Mouse (Mus musculus): ENCODE measurements around the gene Ppp1r36.

DNA sequence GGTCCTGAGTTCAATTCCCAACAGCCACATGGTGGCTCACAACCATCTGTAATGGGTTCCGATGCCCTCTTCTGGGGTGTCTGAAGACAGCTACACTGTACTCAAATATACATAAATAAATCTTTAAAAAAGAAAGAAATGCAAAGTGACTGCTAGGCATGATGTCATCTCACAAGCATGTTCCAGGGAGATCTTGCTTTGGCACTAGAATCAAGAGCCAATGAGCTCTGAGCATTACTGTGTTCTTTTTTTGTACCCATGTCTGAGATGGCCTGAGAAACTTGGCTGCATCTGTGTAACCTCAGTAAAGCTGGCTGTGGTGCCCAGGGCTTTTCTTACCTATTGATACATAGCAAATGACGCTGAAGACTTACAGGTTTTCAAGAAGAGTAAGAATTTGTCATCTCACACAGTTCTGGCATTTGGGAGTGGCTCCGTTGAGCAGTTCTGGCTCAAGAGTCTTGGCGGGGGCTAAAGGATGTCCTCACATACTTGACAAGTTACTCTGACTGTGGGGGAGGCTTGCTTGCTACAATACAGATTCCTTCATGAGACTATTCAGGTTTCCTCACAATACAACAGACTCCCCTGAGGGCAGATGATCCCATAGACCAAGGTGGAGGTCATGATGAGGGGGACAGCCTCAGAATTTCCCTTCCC, 62.6 kb downstream of the Ppp1r36 start:
- no peak for TF ChIP-seq CTCF (IDR thresholded peaks at IDR 0.05; ENCODE audit: borderline replicate concordance, control insufficient read depth, extremely low read depth, insufficient read depth, low read length, poor library complexity)
- TF ChIP-seq POLR2A (IDR thresholded peaks at IDR 0.05; ENCODE audit: control insufficient read depth, extremely low read depth, insufficient read depth, low read length, poor library complexity), result no peak

All from thymus, adult 2 months (tissue).